Mouse (Mus musculus) heart, postnatal 0 days (tissue): Measurements from ENCODE around the gene Ptger2.
"Not testable (repeated sequence)": the region's sequence is repeated elsewhere in the genome, so short reads cannot be mapped to it uniquely, and the experiment has no call there.

Experiments
- CTCF ChIP-seq: IDR thresholded peaks from 2 replicates; pipeline ENCODE4 v1.5.1; 2016; ENCODE audit warnings: antibody characterized with exemption, control low read depth, low read depth
- EP300 ChIP-seq: IDR thresholded peaks from 2 replicates; pipeline ENCODE4 v1.6.1; 2016; ENCODE audit warnings: antibody characterized with exemption, low read depth

- peak; percentile 57 for TF ChIP-seq CTCF
- TF ChIP-seq EP300 = not testable (repeated sequence)
Measured at GRCm38 (mm10) chr14:44977278-44977677, 10.7 kb upstream of the Ptger2 start.
